Mouse (Mus musculus): ENCODE measurements around the gene Prkd2. TPM values are rescaled to one million over a fixed set of nuclear protein-coding genes. Genes with fewer than 3 reads are reported as not detected.

The Prkd2 gene
- polyA plus RNA-seq, 1 experiment = 5.5 TPM

DNA sequence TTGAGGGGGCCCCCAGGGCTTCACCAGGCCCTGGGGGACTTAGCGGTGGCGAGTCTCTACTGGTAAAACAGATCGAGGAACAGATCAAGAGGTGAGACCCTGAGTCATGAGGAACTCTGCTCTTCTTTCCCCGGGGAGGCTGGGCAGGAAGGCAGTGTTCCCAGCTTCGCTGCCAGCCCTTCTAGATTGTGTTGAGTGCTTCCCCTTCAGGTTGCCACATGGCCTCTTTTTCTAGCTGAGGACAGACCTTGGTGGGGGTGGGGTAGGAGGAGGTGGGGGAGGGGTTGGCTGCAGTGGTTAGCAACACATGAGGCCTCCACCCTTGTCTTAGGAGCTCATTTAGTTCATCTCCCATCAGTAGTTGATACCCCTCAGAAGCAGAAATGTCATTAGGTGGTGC, 16.1 kb upstream of the Prkd2 start:
- TF ChIP-seq CEBPB (IDR thresholded peaks at IDR 0.05; ENCODE audit: low read depth) (no peak), CTCF (IDR thresholded peaks at IDR 0.05; ENCODE audit: control insufficient read depth, insufficient read depth, insufficient read length) (no peak), MAX (IDR thresholded peaks at IDR 0.05) (no peak), MYOD1 (IDR thresholded peaks at IDR 0.05; ENCODE audit: control insufficient read depth, insufficient read length, low read depth) (no peak), USF1 (IDR thresholded peaks at IDR 0.05; ENCODE audit: low read depth) (no peak), MYOG (IDR thresholded peaks at IDR 0.05; ENCODE audit: control insufficient read depth, extremely low read depth, insufficient read length) (no peak), FOSL1 (IDR thresholded peaks at IDR 0.05; ENCODE audit: insufficient read depth, low read length, poor library complexity, severe bottlenecking) (no peak)
- H3K36me3 ChIP-seq (ENCODE audit: control insufficient read depth, insufficient read depth) = peaks cover 31% of the 10 kb centered on the region
- no peak overlapping the region for H3K4me3 ChIP-seq (ENCODE audit: insufficient read depth, poor library complexity, severe bottlenecking)
- H3ac ChIP-seq (ENCODE audit: control insufficient read depth, insufficient read length, low read depth) = no peak overlapping the region
- peaks cover 24% of the 10 kb centered on the region for H3K79me2 ChIP-seq (ENCODE audit: control insufficient read depth, insufficient read depth)
- H3K27me3 ChIP-seq (ENCODE audit: control insufficient read depth, insufficient read depth, insufficient read length) = no peaks in the 10 kb centered on the region
- H3K79me3 ChIP-seq (ENCODE audit: low read depth) = peaks cover 6% of the 10 kb centered on the region

DNA sequence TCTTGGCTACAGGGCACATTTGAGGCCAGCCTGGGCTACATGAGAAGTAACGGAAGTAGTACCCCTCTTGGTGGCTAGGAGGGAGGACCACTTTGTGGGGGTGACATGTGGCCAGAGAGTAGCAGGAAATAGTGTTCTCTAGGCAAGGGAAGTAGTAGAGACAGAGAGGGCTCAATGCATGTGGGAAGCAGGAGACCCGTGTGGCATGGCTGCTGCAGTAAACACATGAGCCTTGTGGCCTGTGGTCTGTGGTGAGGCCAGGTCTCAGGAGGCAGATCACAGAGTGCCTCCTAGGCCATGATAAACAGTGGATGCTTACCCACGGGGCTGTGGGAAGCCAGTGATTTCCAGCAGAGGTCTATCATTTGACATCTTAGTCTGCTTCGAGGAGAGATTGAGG, 15.4 kb upstream of the Prkd2 start:
- Histone ChIP-seq H3K79me2 (ENCODE audit: control insufficient read depth, insufficient read depth) (peaks cover 17% of the 10 kb centered on the region), H3K4me3 (ENCODE audit: insufficient read depth, poor library complexity, severe bottlenecking) (no peak overlapping the region), H3K36me3 (ENCODE audit: control insufficient read depth, insufficient read depth) (peaks cover 35% of the 10 kb centered on the region), H3ac (ENCODE audit: control insufficient read depth, insufficient read length, low read depth) (no peak overlapping the region), H3K79me3 (ENCODE audit: low read depth) (peaks cover 4% of the 10 kb centered on the region), H3K27me3 (ENCODE audit: control insufficient read depth, insufficient read depth, insufficient read length) (no peaks in the 10 kb centered on the region)
- TF ChIP-seq MYOG (IDR thresholded peaks at IDR 0.05; ENCODE audit: control insufficient read depth, extremely low read depth, insufficient read length) (no peak), FOSL1 (IDR thresholded peaks at IDR 0.05; ENCODE audit: insufficient read depth, low read length, poor library complexity, severe bottlenecking) (no peak), CEBPB (IDR thresholded peaks at IDR 0.05; ENCODE audit: low read depth) (no peak), MAX (IDR thresholded peaks at IDR 0.05) (no peak), CTCF (IDR thresholded peaks at IDR 0.05; ENCODE audit: control insufficient read depth, insufficient read depth, insufficient read length) (no peak), USF1 (IDR thresholded peaks at IDR 0.05; ENCODE audit: low read depth) (no peak), MYOD1 (IDR thresholded peaks at IDR 0.05; ENCODE audit: control insufficient read depth, insufficient read length, low read depth) (no peak)

DNA sequence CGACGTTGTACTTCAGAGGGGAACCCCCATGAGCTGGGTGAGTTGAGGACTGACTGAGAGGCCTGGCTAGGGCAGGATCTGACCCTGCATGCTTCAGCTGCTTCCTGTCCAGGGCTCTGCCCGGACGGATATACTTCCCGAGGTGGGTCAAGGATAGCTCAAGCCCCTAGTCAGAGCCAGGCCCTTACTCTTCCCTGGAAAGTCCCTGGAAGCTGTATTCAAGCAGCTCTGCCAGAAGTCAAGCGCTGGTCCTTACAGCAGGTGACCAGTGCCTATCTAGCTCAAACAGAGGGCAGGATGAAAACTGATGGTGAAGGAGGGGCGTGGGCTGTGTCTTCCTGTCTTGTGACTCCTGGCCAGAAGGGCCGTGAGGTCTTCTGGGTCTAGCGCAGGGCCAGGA, 12.3 kb upstream of the Prkd2 start:
- Histone ChIP-seq H3ac (ENCODE audit: control insufficient read depth, insufficient read length, low read depth) (no peak overlapping the region), H3K4me3 (ENCODE audit: insufficient read depth, poor library complexity, severe bottlenecking) (no peak overlapping the region), H3K79me3 (ENCODE audit: low read depth) (no peaks in the 10 kb centered on the region), H3K79me2 (ENCODE audit: control insufficient read depth, insufficient read depth) (no peaks in the 10 kb centered on the region), H3K36me3 (ENCODE audit: control insufficient read depth, insufficient read depth) (peaks cover 42% of the 10 kb centered on the region), H3K27me3 (ENCODE audit: control insufficient read depth, insufficient read depth, insufficient read length) (no peaks in the 10 kb centered on the region)
- TF ChIP-seq MAX (IDR thresholded peaks at IDR 0.05) = no peak
- TF ChIP-seq FOSL1 (IDR thresholded peaks at IDR 0.05; ENCODE audit: insufficient read depth, low read length, poor library complexity, severe bottlenecking) = no peak
- no peak for TF ChIP-seq CEBPB (IDR thresholded peaks at IDR 0.05; ENCODE audit: low read depth)
- TF ChIP-seq USF1 (IDR thresholded peaks at IDR 0.05; ENCODE audit: low read depth) = no peak
- TF ChIP-seq CTCF (IDR thresholded peaks at IDR 0.05; ENCODE audit: control insufficient read depth, insufficient read depth, insufficient read length) = no peak
- no peak for TF ChIP-seq MYOD1 (IDR thresholded peaks at IDR 0.05; ENCODE audit: control insufficient read depth, insufficient read length, low read depth)
- no peak for TF ChIP-seq MYOG (IDR thresholded peaks at IDR 0.05; ENCODE audit: control insufficient read depth, extremely low read depth, insufficient read length)

DNA sequence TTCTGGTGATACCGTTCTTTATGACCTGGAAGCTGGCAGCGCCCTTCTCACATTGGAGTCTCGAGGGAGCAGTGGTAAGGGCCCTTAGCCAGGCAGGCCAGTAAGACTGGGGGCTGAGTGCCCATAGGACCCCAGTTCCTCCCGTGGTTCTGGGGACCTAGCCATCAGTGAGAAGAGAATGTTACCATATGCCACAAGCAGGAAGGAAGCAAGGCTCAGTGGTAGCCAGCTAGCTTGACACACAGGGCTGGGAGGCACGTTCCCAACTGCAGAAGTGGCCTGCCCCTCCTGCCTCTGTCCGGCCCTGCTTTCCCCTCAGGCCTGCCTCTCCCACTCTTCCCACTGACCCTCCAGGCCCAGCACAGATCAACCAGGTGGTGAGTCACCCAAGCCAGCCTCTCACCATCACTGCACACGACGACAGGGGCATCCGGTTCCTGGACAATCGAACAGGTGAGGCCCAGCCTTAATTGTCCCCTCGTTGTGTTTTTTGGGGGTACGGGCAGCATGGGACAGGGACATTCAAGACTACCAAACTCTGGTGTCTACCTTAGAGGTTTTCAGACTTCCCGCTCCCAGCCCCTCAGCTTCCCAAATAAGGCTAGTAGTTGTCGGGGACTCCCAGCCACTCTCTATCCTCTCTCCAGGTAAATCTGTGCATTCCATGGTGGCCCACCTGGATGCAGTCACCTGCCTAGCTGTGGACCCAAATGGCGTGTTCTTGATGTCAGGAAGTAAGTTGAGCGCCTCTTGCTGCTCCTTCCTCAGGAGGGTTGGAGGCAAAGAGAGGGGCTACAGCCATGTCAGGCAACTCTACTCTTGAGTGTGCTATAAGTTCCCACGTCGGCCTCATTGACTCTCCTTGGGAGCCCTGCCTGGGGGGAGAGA, 4.5 kb upstream of the Prkd2 start:
- no peaks in the 10 kb centered on the region for H3K79me2 ChIP-seq (ENCODE audit: control insufficient read depth, insufficient read depth)
- H3K79me3 ChIP-seq (ENCODE audit: low read depth) = no peaks in the 10 kb centered on the region
- peaks cover 6% of the 10 kb centered on the region for H3K36me3 ChIP-seq (ENCODE audit: control insufficient read depth, insufficient read depth)
- no peak overlapping the region for H3K4me3 ChIP-seq (ENCODE audit: insufficient read depth, poor library complexity, severe bottlenecking)
- TF ChIP-seq CTCF (IDR thresholded peaks at IDR 0.05; ENCODE audit: control insufficient read depth, insufficient read depth, insufficient read length) (no peak), USF1 (IDR thresholded peaks at IDR 0.05; ENCODE audit: low read depth) (no peak), MYOG (IDR thresholded peaks at IDR 0.05; ENCODE audit: control insufficient read depth, extremely low read depth, insufficient read length) (no peak), FOSL1 (IDR thresholded peaks at IDR 0.05; ENCODE audit: insufficient read depth, low read length, poor library complexity, severe bottlenecking) (no peak), CEBPB (IDR thresholded peaks at IDR 0.05; ENCODE audit: low read depth) (no peak), MAX (IDR thresholded peaks at IDR 0.05) (no peak), MYOD1 (IDR thresholded peaks at IDR 0.05; ENCODE audit: control insufficient read depth, insufficient read length, low read depth) (no peak)
- no peaks in the 10 kb centered on the region for H3K27me3 ChIP-seq (ENCODE audit: control insufficient read depth, insufficient read depth, insufficient read length)
- H3ac ChIP-seq (ENCODE audit: control insufficient read depth, insufficient read length, low read depth) = no peak overlapping the region

DNA sequence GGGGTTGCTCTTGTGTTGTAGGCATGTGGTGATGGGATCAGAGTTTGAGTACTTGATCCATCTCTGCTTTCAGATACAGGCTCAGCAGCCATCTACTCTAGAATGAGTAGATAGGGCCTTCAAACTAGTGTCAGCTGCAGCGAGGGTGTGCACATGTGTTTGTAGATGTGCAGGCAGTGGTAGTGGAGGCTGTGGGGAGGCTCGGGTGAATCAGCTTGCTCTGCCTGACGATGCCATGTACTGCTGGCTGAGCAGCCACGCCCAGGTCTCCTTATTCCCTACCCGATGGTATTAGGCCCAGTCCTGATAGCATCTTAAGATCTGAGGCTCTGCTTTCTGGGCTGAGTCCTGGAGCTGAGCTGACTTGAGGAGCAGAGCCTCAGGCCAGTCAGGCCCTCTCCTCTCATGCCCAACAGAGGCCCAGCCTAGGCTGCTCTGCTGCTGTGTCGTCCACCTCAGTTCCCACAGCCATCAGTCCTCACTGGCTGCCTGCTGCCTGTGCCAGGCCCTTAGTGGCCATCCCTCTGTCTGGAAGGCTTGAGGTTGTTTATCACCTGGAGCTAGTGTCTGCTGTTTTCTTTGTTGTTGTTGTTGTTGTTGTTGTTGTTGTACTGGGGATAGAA, 3.8 kb upstream of the Prkd2 start:
- H3ac ChIP-seq (ENCODE audit: control insufficient read depth, insufficient read length, low read depth) = no peak overlapping the region
- no peaks in the 10 kb centered on the region for H3K79me2 ChIP-seq (ENCODE audit: control insufficient read depth, insufficient read depth)
- no peaks in the 10 kb centered on the region for H3K79me3 ChIP-seq (ENCODE audit: low read depth)
- H3K27me3 ChIP-seq (ENCODE audit: control insufficient read depth, insufficient read depth, insufficient read length) = no peaks in the 10 kb centered on the region
- TF ChIP-seq MYOD1 (IDR thresholded peaks at IDR 0.05; ENCODE audit: control insufficient read depth, insufficient read length, low read depth) (no peak), USF1 (IDR thresholded peaks at IDR 0.05; ENCODE audit: low read depth) (no peak), MAX (IDR thresholded peaks at IDR 0.05) (no peak), MYOG (IDR thresholded peaks at IDR 0.05; ENCODE audit: control insufficient read depth, extremely low read depth, insufficient read length) (no peak), CEBPB (IDR thresholded peaks at IDR 0.05; ENCODE audit: low read depth) (no peak), FOSL1 (IDR thresholded peaks at IDR 0.05; ENCODE audit: insufficient read depth, low read length, poor library complexity, severe bottlenecking) (no peak), CTCF (IDR thresholded peaks at IDR 0.05; ENCODE audit: control insufficient read depth, insufficient read depth, insufficient read length) (no peak)
- peaks cover 4% of the 10 kb centered on the region for H3K36me3 ChIP-seq (ENCODE audit: control insufficient read depth, insufficient read depth)
- H3K4me3 ChIP-seq (ENCODE audit: insufficient read depth, poor library complexity, severe bottlenecking) = no peak overlapping the region

Measured in C2C12 (cell line).